Mouse (Mus musculus): ENCODE measurements around the gene Atp1b1.

The Atp1b1 gene

DNA sequence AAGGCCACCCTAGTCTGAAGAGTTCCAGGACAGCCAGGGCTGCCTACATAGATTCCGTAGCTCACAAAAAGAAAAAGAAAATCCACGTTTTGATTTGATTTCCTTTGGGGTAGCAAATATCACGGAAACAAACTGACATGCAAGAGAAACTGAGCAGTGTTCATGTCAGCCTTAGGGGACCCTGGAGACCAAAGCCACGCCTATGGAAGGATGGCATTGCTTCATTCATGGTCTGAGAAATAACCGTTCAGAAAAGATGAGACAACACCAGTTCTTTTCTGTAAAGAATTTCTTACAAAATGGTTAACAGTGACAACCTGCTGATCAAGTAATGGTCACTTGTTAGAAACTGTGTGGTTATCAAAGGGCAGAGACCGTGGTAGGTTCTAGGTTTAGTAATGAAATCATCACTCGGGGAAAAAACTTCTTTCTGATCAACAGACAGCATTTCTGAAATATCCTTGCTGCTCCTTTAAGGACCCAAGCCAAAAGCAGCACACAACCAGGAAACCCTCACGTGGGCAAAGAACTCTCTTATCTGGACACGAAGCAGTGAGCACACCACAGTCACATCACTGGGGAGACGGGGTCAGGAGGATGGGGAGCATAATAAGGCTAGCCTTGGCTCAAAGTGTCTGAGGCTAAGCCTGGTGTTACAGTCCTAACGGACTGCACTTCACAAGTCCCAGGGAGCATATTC, 17.3 kb downstream of the Atp1b1 start:
- DNase-seq (ENCODE audit: low spot score), result no peak

DNA sequence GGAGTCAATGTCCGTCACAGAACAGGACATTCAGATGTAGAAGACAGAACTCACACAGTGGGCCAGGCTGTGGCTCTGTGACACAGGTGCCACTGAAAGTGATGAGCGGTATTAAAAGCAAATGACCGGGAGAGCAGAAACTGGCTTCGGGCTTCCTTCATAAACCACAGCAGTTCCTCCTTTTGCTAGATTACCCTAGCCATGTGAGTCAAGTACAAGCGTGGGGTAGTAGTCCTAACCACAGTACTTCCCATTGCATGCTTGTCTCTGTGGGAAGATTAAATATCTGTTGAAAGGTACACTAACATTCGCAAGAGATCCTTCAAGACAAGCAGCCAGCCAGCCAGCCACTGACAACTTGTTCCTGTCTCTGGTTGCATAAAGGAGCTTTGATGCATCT, 17.9 kb downstream of the Atp1b1 start:
- DNase-seq (ENCODE audit: low spot score), result no peak

DNA sequence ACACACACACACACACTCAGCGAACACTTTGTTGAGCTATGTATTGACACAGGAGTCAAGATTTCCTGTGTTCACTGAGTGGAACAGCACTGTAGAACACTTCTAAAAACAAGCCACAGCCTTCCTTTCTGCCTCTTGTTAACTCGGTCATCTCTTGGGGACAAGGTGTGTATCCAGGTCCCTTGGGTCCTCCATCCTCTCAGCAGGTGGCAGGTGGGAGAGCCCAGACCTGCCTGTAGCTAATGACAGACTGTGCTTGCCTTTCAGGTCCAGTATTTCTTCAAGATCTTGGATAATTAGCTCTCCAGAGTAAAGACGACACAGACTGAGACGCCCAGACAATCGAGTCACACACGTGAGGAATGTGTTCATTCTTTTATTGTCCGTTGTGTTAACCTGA, 21.4 kb downstream of the Atp1b1 start:
- DNase-seq (ENCODE audit: low spot score), result no peak

DNA sequence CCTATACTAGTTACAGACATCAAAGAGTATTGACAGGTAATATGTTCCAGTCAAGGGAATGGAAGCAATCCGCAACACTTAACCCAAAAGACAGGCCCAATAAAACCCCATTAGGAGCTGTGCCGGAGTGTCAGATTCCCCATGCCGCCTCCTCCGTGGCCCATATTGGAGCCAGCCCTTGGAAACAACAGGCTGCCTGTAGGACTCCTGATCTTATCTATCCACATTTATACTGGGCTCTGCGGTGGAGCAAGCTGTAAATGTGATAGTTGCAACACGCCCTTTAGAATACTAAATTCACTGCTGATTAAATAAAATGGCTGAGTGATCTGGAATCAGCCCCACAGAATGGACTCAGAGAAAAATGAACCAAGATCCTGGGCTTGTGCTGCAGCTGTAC, 24.1 kb downstream of the Atp1b1 start:
- DNase-seq (ENCODE audit: low spot score), result no peak

DNA sequence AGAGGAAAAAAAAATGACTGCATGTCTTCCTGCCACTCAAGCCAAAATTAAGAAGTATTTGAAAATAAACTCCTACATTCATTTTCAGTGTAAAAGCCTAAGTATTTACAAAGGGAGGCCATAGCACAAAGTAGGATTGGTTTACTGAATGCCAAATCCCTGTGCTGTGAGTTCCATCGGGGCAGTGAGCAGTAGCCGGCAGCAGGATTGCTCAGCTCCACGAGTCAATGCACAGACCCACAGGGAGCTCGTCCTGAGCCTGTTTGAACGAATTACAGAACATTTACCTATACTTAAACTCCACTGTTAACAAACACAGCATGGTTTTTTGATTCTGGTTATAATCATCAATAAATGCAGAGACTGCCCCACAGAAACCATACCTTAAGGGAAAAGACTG, 25.5 kb downstream of the Atp1b1 start:
- DNase-seq (ENCODE audit: low spot score), result no peak

GRCm38 (mm10) chr1:164428644-164429043, 29.5 kb downstream of the Atp1b1 start:
- no peak for DNase-seq (ENCODE audit: low spot score)

DNA sequence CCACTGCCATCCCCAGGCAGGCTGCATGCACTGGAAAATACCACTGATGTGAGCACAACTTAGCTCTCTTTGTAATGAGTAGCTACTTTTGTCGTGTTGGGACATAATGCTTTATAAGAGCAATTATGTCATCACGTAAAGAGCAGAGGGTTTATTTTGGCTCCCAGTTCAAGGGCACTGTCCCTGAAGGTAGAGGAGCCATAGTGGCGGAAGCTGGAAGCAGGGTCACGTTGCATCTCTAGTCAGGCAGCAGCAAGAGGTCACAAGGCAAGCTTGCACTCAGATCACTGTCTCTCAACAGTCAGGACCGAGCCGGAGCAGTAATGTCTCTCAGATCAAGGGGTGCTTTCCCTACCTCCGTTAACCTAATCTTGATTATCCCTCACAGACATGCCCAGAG, 30.4 kb downstream of the Atp1b1 start:
- DNase-seq (ENCODE audit: low spot score), result no peak

- no peak for DNase-seq (ENCODE audit: low spot score)
Measured at GRCm38 (mm10) chr1:164426227-164426626, 31.9 kb downstream of the Atp1b1 start.

DNA sequence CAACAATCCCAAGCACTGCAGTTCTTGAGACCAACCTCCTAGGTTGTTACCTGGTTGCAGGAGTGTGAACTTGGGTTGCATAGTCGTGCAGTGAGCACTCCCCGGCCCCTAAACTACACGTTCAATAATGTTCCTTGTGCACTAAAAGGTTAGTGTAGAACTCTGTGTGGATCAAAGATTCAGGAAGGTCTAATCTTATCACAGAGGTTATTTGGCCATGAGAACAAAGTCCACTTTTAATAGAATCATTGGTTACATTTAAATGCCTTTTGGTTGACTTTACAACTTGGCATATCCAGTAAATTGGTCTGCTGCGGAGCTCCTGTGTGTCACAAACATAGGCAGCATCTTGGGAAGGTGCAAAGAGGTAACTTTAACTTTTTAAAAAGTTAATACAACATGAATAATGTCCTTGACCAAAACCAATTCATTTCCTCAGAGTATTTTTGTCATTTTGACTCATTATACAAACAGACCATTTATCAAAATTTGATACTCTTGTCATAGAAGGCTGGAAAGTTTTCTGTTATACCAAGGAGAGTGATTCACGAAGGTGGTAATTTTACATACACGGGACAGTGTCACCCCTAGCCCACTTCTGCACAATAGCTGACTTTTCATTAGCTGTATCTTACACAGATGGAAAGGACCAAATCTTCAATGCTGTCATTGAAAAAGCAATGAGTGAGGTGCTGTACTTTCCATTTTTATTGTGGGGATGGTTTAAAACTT, 37.4 kb downstream of the Atp1b1 start:
- no peak for DNase-seq (ENCODE audit: low spot score)

GRCm38 (mm10) chr1:164419401-164419800, 38.8 kb downstream of the Atp1b1 start:
- DNase-seq (ENCODE audit: low spot score), result no peak

- DNase-seq (ENCODE audit: low spot score), result no peak
Measured at GRCm38 (mm10) chr1:164418320-164418719, 39.8 kb downstream of the Atp1b1 start.

- no peak for DNase-seq (ENCODE audit: low spot score)
Measured at GRCm38 (mm10) chr1:164417604-164418003, 40.6 kb downstream of the Atp1b1 start.

DNA sequence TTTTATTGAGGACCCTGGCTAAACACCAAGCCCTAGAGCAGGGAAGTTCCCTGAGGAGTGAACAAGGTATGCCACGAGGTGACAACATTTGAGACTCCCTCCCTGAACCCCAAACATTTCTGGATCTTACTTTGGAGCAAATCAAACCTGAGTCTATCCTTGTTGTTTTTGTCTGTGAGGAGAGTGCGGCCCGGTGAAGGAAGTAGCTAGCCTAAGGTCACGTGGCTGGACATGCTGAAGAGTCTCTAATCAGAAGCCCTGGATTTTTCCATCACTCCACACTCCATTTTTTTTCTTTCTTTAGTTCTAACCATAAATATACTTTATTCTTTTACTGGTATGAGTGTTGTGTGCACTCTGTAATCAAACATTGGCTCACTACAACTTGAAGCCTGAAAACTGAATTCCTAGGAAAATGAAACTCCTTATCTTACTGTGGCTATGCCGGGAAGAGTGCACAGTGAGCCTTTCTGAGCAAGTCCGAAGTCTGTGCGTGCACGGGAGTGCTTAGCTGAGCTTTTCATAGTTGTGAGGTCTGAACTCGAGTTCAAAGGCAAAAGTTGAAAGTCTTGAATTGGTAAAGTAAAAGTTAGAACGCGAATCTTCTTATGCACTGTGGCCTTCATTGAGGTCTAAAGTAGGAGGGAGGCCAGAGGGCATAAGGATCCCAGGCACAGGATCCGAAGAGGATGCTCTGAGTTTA, 41.3 kb downstream of the Atp1b1 start:
- DNase-seq (ENCODE audit: low spot score), result no peak

DNA sequence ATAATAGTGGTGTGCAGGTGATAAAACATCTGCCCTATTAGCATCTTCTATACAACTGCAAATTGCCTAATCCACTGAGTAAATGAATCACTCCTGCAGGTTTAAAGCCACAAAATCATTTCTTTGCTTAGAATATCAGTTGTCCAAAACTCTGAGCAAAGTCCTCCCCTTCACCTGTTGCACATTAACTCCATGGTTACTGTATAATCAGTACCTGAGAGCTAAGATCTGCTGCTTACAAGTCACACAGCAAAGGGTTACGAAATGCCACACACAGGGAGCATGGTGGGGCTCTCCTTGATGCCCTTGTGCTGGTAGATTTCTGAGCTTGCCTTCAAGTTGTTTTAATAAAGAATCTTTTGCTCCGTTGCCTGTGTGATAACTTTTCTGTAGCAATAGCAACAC, 42.8 kb downstream of the Atp1b1 start:
- no peak for DNase-seq (ENCODE audit: low spot score)

- DNase-seq (ENCODE audit: low spot score), result no peak
Measured at GRCm38 (mm10) chr1:164413608-164414007, 44.5 kb downstream of the Atp1b1 start.

DNA sequence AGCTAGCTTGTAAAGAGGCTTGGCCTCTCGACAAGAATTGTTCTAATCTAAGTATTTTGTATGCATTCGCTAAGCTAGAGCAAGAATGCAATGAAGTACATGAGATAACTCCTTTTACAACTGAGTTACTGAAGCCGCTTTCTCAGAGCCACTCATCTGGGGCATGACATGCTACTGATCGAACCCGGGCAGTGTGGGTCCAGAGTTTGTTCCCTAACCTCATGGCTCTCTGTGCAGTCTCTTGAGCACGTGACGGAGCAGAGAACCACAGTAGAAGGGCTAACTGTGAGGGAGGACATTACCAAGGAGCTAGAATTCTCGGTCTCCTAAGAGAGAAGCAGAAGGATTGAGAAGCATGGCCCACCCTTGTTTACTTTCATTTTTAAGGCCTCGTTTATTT, 45.2 kb downstream of the Atp1b1 start:
- DNase-seq (ENCODE audit: low spot score), result no peak

- no peak for DNase-seq (ENCODE audit: low spot score)
Measured at GRCm38 (mm10) chr1:164411306-164411705, 46.8 kb downstream of the Atp1b1 start.

GRCm38 (mm10) chr1:164408655-164409054, 49.5 kb downstream of the Atp1b1 start:
- DNase-seq (ENCODE audit: low spot score), result no peak

GRCm38 (mm10) chr1:164406506-164406905, 51.6 kb downstream of the Atp1b1 start:
- DNase-seq (ENCODE audit: low spot score), result no peak

GRCm38 (mm10) chr1:164405385-164405802, 52.8 kb downstream of the Atp1b1 start:
- no peak for DNase-seq (ENCODE audit: low spot score)

DNA sequence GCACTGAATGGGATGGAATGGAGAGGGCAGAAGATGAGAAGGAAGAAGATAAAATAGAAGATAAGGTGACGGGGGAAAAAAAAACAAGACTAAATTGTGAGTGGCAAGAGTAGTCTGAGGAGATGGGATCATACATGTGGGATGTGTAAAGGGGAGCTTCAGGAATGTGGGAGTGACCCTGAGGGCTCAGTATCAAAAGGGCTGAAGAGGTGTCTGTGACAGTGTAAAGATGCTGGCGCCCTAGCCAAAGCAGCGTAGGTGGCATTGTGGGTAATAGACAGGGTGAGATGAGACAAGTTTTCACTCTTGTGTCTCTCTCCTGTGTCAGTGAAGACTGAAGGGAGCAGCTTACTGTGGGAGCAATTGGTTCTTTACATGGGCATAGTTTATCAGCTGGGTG, 58.6 kb downstream of the Atp1b1 start:
- DNase-seq (ENCODE audit: low spot score), result no peak

GRCm38 (mm10) chr1:164397672-164398071, 60.5 kb downstream of the Atp1b1 start:
- no peak for DNase-seq (ENCODE audit: low spot score)

GRCm38 (mm10) chr1:164395131-164395780, 62.9 kb downstream of the Atp1b1 start:
- no peak for DNase-seq (ENCODE audit: low spot score)
